Mouse (Mus musculus) testis, adult 2 months (tissue): ENCODE data around the gene Gm14862.

Experiments used
- CTCF ChIP-seq: fragments of 200-500 bp; IDR thresholded peaks from 2 replicates; pipeline ENCODE4 v1.5.1; 2012; ENCODE audit warnings: low read depth, mild to moderate bottlenecking, inconsistent platforms, low read length, moderate library complexity; ENCODE audit not compliant: control insufficient read depth, insufficient read depth, insufficient replicate concordance
- POLR2A ChIP-seq: fragments of 200-500 bp; IDR thresholded peaks from 2 replicates; pipeline ENCODE4 v1.6.1; 2012; ENCODE audit warnings: low read depth, mild to moderate bottlenecking, inconsistent platforms, low read length, moderate library complexity; ENCODE audit not compliant: control insufficient read depth

GRCm38 (mm10) chrX:9259267-9259666 lies 2.6 kb upstream of the Gm14862 start:
- TF ChIP-seq CTCF = no peak
- TF ChIP-seq POLR2A = no peak
